16 mouse cellular contexts compared by ENCODE assay signal in genomic region chr3:140874070-140874895, GRCm38 (mm10).
"Had no signal": no experiment of that assay in that cellular context is flagged by ENCODE, and none has a peak within 500 bp of the region (broad histone marks: within the 10 kb centered on the region; RNA-seq: fewer than 3 reads in every experiment).

No protein-coding gene starts in this region.

- H3K4me1 ChIP-seq: midbrain, embryonic 10.5 days; midbrain, embryonic 13.5 days; midbrain, embryonic 15.5 days; neural tube, embryonic 13.5 days; neural tube, embryonic 15.5 days; stomach, embryonic 15.5 days had no signal

- H3K27me3 ChIP-seq: midbrain, embryonic 13.5 days; midbrain, embryonic 15.5 days; neural tube, embryonic 13.5 days; neural tube, embryonic 15.5 days; stomach, embryonic 15.5 days had no signal

- H3K27ac ChIP-seq: midbrain, embryonic 10.5 days; midbrain, embryonic 13.5 days; midbrain, embryonic 15.5 days; neural tube, embryonic 13.5 days; neural tube, embryonic 15.5 days; stomach, embryonic 15.5 days; stomach, postnatal 0 days had no signal

- H3K4me2 ChIP-seq: lung, embryonic 14.5 days; midbrain, embryonic 13.5 days; midbrain, embryonic 15.5 days; neural tube, embryonic 13.5 days; neural tube, embryonic 15.5 days; stomach, embryonic 15.5 days had no signal

- H3K9ac ChIP-seq: lung, embryonic 14.5 days; midbrain, embryonic 13.5 days; midbrain, embryonic 15.5 days; neural tube, embryonic 13.5 days; neural tube, embryonic 15.5 days; stomach, embryonic 15.5 days had no signal

- H3K36me3 ChIP-seq: midbrain, embryonic 10.5 days; midbrain, embryonic 13.5 days; midbrain, embryonic 15.5 days; neural tube, embryonic 13.5 days; neural tube, embryonic 15.5 days; stomach, embryonic 15.5 days had no signal

- ATAC-seq: midbrain, embryonic 13.5 days; midbrain, embryonic 15.5 days had no signal

- DNase-seq: lung, adult 18-20 months; lung, embryonic 14.5 days; lung, postnatal 10 days; lung, postnatal 4 days; right cerebral cortex, postnatal 14 days; thymus, adult 18-20 months; thymus, postnatal 14 days; thymus, postnatal 36 days had no signal

- H3K4me3 ChIP-seq: midbrain, embryonic 10.5 days; midbrain, embryonic 13.5 days; midbrain, embryonic 15.5 days; myocyte; neural tube, embryonic 13.5 days; neural tube, embryonic 15.5 days; stomach, embryonic 15.5 days had no signal

- H3K9me3 ChIP-seq: midbrain, embryonic 10.5 days; midbrain, embryonic 13.5 days; midbrain, embryonic 15.5 days; neural tube, embryonic 13.5 days; neural tube, embryonic 15.5 days; stomach, embryonic 15.5 days had no signal
